Mouse (Mus musculus) cerebellum, adult 2 months (tissue): ENCODE results near the gene Trmt61a. TPM values are rescaled to one million over a fixed set of nuclear protein-coding genes. Genes with fewer than 3 reads are reported as not detected.

Experiments
- DNase-seq, 2 experiments: peaks; one replicate each; pipeline ENCODE4 v3.0.0; 2021
- H3K27ac ChIP-seq: fragments of 200-500 bp; 2 replicates; pipeline ENCODE4 v1.5.1; 2012; ENCODE audit warnings: low read length, control low read depth, inconsistent platforms; ENCODE audit not compliant: insufficient read depth
- H3K27me3 ChIP-seq: fragments of 200-500 bp; 2 replicates; pipeline ENCODE4 v1.6.1; 2012; ENCODE audit warnings: inconsistent platforms, mild to moderate bottlenecking, low read length, moderate library complexity; ENCODE audit not compliant: control insufficient read depth, insufficient read depth
- H3K4me1 ChIP-seq: fragments of 200-500 bp; 2 replicates; pipeline ENCODE4 v1.6.1; 2011; ENCODE audit warnings: low read length; ENCODE audit not compliant: control insufficient read depth, insufficient read depth
- H3K4me3 ChIP-seq: fragments of 200-500 bp; replicated peaks from 2 replicates; pipeline ENCODE3; 2011; ENCODE audit warnings: mild to moderate bottlenecking, low read depth, low read length, control low read depth; ENCODE audit not compliant: insufficient read depth
- CTCF ChIP-seq: fragments of 200-500 bp; IDR thresholded peaks from 2 replicates; pipeline ENCODE4 v1.5.1; 2011; ENCODE audit warnings: low read depth, mild to moderate bottlenecking, control low read depth, low read length, moderate library complexity, borderline replicate concordance; ENCODE audit not compliant: insufficient read depth
- POLR2A ChIP-seq: fragments of 200-500 bp; IDR thresholded peaks from 2 replicates; pipeline ENCODE4 v1.6.1; 2011; ENCODE audit warnings: low read length, control low read depth, borderline replicate concordance; ENCODE audit not compliant: insufficient read depth
- WGBS: fragments of 180-500 bp; shearing (Covaris S2); methylation state at CpG from one replicate; pipeline ENCODE4 v1.1.7; 2018; 5-methylcytosine and 5-hydroxymethylcytosine counted together
- polyA plus RNA-seq: library from polyadenylated mRNA; depleted of rRNA; stranded (reverse); fragments of >200 nt; gene quantifications from 2 replicates; pipeline ENCODE4 v1.2.3, GENCODE M21; 2012; rRNA removed

Trmt61a gene
- polyA plus RNA-seq, 1 experiment, result 14.2 TPM

GRCm38 (mm10) chr12:111724638-111725337, 46.9 kb downstream of the Trmt61a start:
- WGBS, result 14% methylated on average over 6 of the region's 6 CpGs
- no peak for TF ChIP-seq CTCF
- TF ChIP-seq POLR2A, result no peak

GRCm38 (mm10) chr12:111725338-111726121, 47.6 kb downstream of the Trmt61a start:
- TF ChIP-seq CTCF (no peak), POLR2A (no peak)
- no peaks in the 10 kb centered on the region for H3K27me3 ChIP-seq
- DNase-seq, result peak; percentile 42 to 56
- H3K4me3 ChIP-seq, result no peak overlapping the region
- 21% methylated on average over 12 of the region's 12 CpGs for WGBS
- peaks cover 25% of the 10 kb centered on the region for H3K4me1 ChIP-seq
- peak overlapping the region; percentile 81 for H3K27ac ChIP-seq

More at GRCm38 (mm10) chr12:111724638-111725337, 46.9 kb downstream of the Trmt61a start:
- Histone ChIP-seq H3K4me1 (peaks cover 31% of the 10 kb centered on the region), H3K27me3 (no peaks in the 10 kb centered on the region), H3K27ac (peak overlapping the region; percentile 81), H3K4me3 (no peak overlapping the region)
- peak; percentile 74 to 89 for DNase-seq

GRCm38 (mm10) chr12:111726122-111726463, 48.2 kb downstream of the Trmt61a start:
- TF ChIP-seq CTCF, result no peak
- TF ChIP-seq POLR2A, result no peak
- H3K27ac ChIP-seq, result peak overlapping the region; percentile 81
- WGBS, result 45% methylated on average over 4 of the region's 4 CpGs
- DNase-seq, result peak in 1 of 2 experiments; percentile 52
- no peak overlapping the region for H3K4me3 ChIP-seq
- H3K4me1 ChIP-seq, result peaks cover 25% of the 10 kb centered on the region
- H3K27me3 ChIP-seq, result no peaks in the 10 kb centered on the region

GRCm38 (mm10) chr12:111727956-111728355, 50.1 kb downstream of the Trmt61a start:
- Histone ChIP-seq H3K4me3 (no peak overlapping the region), H3K27me3 (no peaks in the 10 kb centered on the region), H3K4me1 (peaks cover 38% of the 10 kb centered on the region), H3K27ac (no peak overlapping the region)
- TF ChIP-seq POLR2A (no peak), CTCF (no peak)
- 96% methylated on average over 1 of the region's 1 CpGs for WGBS
- DNase-seq, result no peak

- TF ChIP-seq POLR2A (peak; percentile 75; the same call in 1 of the 2 replicates), CTCF (peak; percentile 94)
- 19% methylated on average over 30 of the region's 30 CpGs for WGBS
- no peaks in the 10 kb centered on the region for H3K27me3 ChIP-seq
- peak; percentile 93 for DNase-seq
- peak overlapping the region; percentile 67 for H3K27ac ChIP-seq
- H3K4me1 ChIP-seq, result peaks cover 20% of the 10 kb centered on the region
- H3K4me3 ChIP-seq, result no peak overlapping the region
Measured at GRCm38 (mm10) chr12:111731822-111732807, 54.2 kb downstream of the Trmt61a start.

GRCm38 (mm10) chr12:111732921-111733320, 55.0 kb downstream of the Trmt61a start:
- 13% methylated on average over 5 of the region's 5 CpGs for WGBS
- H3K27ac ChIP-seq, result peak overlapping the region; percentile 66

More at GRCm38 (mm10) chr12:111732921-111733320, 55.0 kb downstream of the Trmt61a start:
- Histone ChIP-seq H3K4me3 (no peak overlapping the region), H3K27me3 (no peaks in the 10 kb centered on the region), H3K4me1 (peaks cover 20% of the 10 kb centered on the region)
- peak in 1 of 2 experiments; percentile 40 for DNase-seq
- TF ChIP-seq POLR2A, result no peak
- no peak for TF ChIP-seq CTCF

Other genes starting within 250 kb of the Trmt61a start
- gene Tnfaip2, start 235.6 kb upstream of the Trmt61a start, polyA plus RNA-seq, result 0.87 and 1.2 TPM in 2 replicates
- 8.8 and 11.2 TPM in 2 replicates for gene Gm266, start 192.3 kb upstream of the Trmt61a start, polyA plus RNA-seq
- 176 and 183 TPM in 2 replicates for gene Eif5, start 140.1 kb upstream of the Trmt61a start, polyA plus RNA-seq
- 80.0 and 81.4 TPM in 2 replicates for gene Mark3, start 103.6 kb upstream of the Trmt61a start, polyA plus RNA-seq
- 5,042 and 5,433 TPM in 2 replicates for gene Ckb, start 5.8 kb upstream of the Trmt61a start, polyA plus RNA-seq
- gene Bag5, start 35.2 kb downstream of the Trmt61a start, polyA plus RNA-seq, result 52.7 and 54.4 TPM in 2 replicates
- gene Apopt1, start 35.2 kb downstream of the Trmt61a start, polyA plus RNA-seq, result 46.8 and 49.8 TPM in 2 replicates
- gene Klc1, start 80.7 kb downstream of the Trmt61a start, polyA plus RNA-seq, result 874 and 889 TPM in 2 replicates
- gene Xrcc3, start 135.8 kb downstream of the Trmt61a start, polyA plus RNA-seq, result 16.7 and 19.2 TPM in 2 replicates
- 31.6 and 33.4 TPM in 2 replicates for gene Zfyve21, start 136.1 kb downstream of the Trmt61a start, polyA plus RNA-seq
- gene Ppp1r13b, start 230.0 kb downstream of the Trmt61a start, polyA plus RNA-seq, result 37.8 and 38.4 TPM in 2 replicates